In genomic region chr10:127572281-127572680, GRCm38 (mm10) we compare ENCODE assay signal across 36 mouse cellular contexts. TPM values are rescaled to one million over a fixed set of nuclear protein-coding genes. Genes with fewer than 3 reads are reported as not detected.
"Had no signal": no experiment of that assay in that cellular context is flagged by ENCODE, and none has a peak within 500 bp of the region (broad histone marks: within the 10 kb centered on the region; RNA-seq: fewer than 3 reads in every experiment).

No protein-coding gene starts in this region.

- H3K4me1 ChIP-seq: limb, embryonic 10.5 days; limb, embryonic 12.5 days; limb, embryonic 13.5 days; midbrain, embryonic 10.5 days; midbrain, embryonic 12.5 days; midbrain, embryonic 13.5 days; midbrain, embryonic 15.5 days; neural tube, embryonic 12.5 days had no signal

- H3K27me3 ChIP-seq: limb, embryonic 12.5 days; limb, embryonic 13.5 days; limb, embryonic 15.5 days; liver, embryonic 15.5 days; lung, embryonic 15.5 days; midbrain, embryonic 12.5 days; midbrain, embryonic 13.5 days; midbrain, embryonic 15.5 days; neural tube, embryonic 12.5 days had no signal

- H3K4me3 ChIP-seq: left cerebral cortex, adult 2 months; limb, embryonic 10.5 days; limb, embryonic 12.5 days; limb, embryonic 13.5 days; limb, embryonic 15.5 days; liver, embryonic 12.5 days; liver, embryonic 13.5 days; liver, embryonic 15.5 days; lung, embryonic 15.5 days; midbrain, embryonic 10.5 days; midbrain, embryonic 12.5 days; midbrain, embryonic 13.5 days; midbrain, embryonic 15.5 days; myocyte; neural tube, embryonic 12.5 days had no signal

- H3K9ac ChIP-seq: limb, embryonic 12.5 days; limb, embryonic 13.5 days; limb, embryonic 15.5 days; liver, embryonic 12.5 days; liver, embryonic 13.5 days; liver, embryonic 14.5 days; liver, embryonic 15.5 days; liver, postnatal 0 days; lung, embryonic 14.5 days; lung, embryonic 15.5 days; midbrain, embryonic 12.5 days; midbrain, embryonic 13.5 days; midbrain, embryonic 15.5 days; neural tube, embryonic 12.5 days had no signal

- H3K4me2 ChIP-seq: limb, embryonic 12.5 days; limb, embryonic 13.5 days; limb, embryonic 15.5 days; liver, embryonic 12.5 days; liver, embryonic 13.5 days; liver, embryonic 15.5 days; lung, embryonic 14.5 days; lung, embryonic 15.5 days; midbrain, embryonic 11.5 days; midbrain, embryonic 12.5 days; midbrain, embryonic 13.5 days; midbrain, embryonic 15.5 days; neural tube, embryonic 12.5 days had no signal

- DNase-seq: left cerebral cortex, postnatal 4 days; liver; liver, embryonic 13.5 days; liver, postnatal 0 days; lung, adult 18-20 months; lung, adult 2 months; lung, embryonic 14.5 days; lung, postnatal 10 days; lung, postnatal 14 days; lung, postnatal 36 days; lung, postnatal 4 days; midbrain, embryonic 14.5 days had no signal

- ATAC-seq: liver, embryonic 12.5 days; liver, postnatal 0 days; lung, postnatal 0 days; midbrain, embryonic 13.5 days; midbrain, embryonic 15.5 days; midbrain, embryonic 16.5 days had no signal

- H3K9me3 ChIP-seq: limb, embryonic 10.5 days; limb, embryonic 12.5 days; limb, embryonic 13.5 days; limb, embryonic 15.5 days; liver, embryonic 12.5 days; liver, embryonic 13.5 days; liver, embryonic 15.5 days; lung, embryonic 15.5 days; megakaryocyte, embryonic 14.5 days; midbrain, embryonic 10.5 days; midbrain, embryonic 12.5 days; midbrain, embryonic 13.5 days; midbrain, embryonic 15.5 days; neural tube, embryonic 12.5 days had no signal

- H3K27ac ChIP-seq: left cerebral cortex, adult 2 months; limb, embryonic 10.5 days; limb, embryonic 12.5 days; limb, embryonic 13.5 days; limb, embryonic 15.5 days; liver, embryonic 12.5 days; liver, embryonic 13.5 days; liver, embryonic 14.5 days; liver, embryonic 15.5 days; lung, embryonic 15.5 days; macrophage; midbrain, embryonic 10.5 days; midbrain, embryonic 12.5 days; midbrain, embryonic 13.5 days; midbrain, embryonic 15.5 days; neural tube, embryonic 12.5 days had no signal

RNA-seq across cellular contexts. Expression of gene Nxph4, which starts 37.9 kb away (rescaled TPM):
- total RNA-seq: megakaryocyte progenitor cell, adult 5-6 weeks; megakaryocyte, adult 5-6 weeks; megakaryocyte-erythroid progenitor cell, adult 5-6 weeks; monocyte, adult 5-6 weeks had no signal
- polyA plus RNA-seq: liver, embryonic 15.5 days; liver, postnatal 0 days; macrophage had no signal

RNA-seq across cellular contexts. Expression of gene Ndufa4l2, which starts 57.5 kb away (rescaled TPM):
- total RNA-seq: megakaryocyte progenitor cell, adult 5-6 weeks; megakaryocyte, adult 5-6 weeks; megakaryocyte-erythroid progenitor cell, adult 5-6 weeks; monocyte, adult 5-6 weeks had no signal
- polyA plus RNA-seq: macrophage had no signal
